Mouse (Mus musculus) fibroblast of lung, adult 2 months (primary cell): ENCODE measurements at regions not wholly inside any gene's neighbourhood (a gene's known extent, or its start where the extent isn't known, plus 50 kb on each side); places are given as distances from the start of the nearest gene placed in this dataset.

Experiments
- DNase-seq: peaks from one replicate; pipeline ENCODE4 v3.0.0-alpha.2; 2011; ENCODE audit warnings: low read depth

- no peak for DNase-seq
Observed at GRCm38 (mm10) chr2:11853210-11853973, 75.7 kb downstream of the Ankrd16 start.

- DNase-seq: no peak
Observed at GRCm38 (mm10) chr2:11869983-11870382, 92.3 kb downstream of the Ankrd16 start.

GRCm38 (mm10) chr2:11880005-11880404 is 102.3 kb downstream of the Ankrd16 start:
- DNase-seq: no peak

- no peak for DNase-seq
Observed at GRCm38 (mm10) chr2:11894792-11895568, 117.3 kb downstream of the Ankrd16 start.

- DNase-seq: no peak
Observed at GRCm38 (mm10) chr2:11899698-11900660, 122.3 kb downstream of the Ankrd16 start.

- DNase-seq: peak; percentile 43
Observed at GRCm38 (mm10) chr2:11914782-11915181, 137.1 kb downstream of the Ankrd16 start.

GRCm38 (mm10) chr2:11917373-11917772 is 139.7 kb downstream of the Ankrd16 start:
- DNase-seq: no peak

GRCm38 (mm10) chr2:11918070-11918469 is 140.4 kb downstream of the Ankrd16 start:
- DNase-seq: no peak

- DNase-seq: no peak
Observed at GRCm38 (mm10) chr2:11960777-11961176, 183.1 kb downstream of the Ankrd16 start.

GRCm38 (mm10) chr2:11965374-11965773 is 187.7 kb downstream of the Ankrd16 start:
- no peak for DNase-seq

- DNase-seq: peak; percentile 5
Observed at GRCm38 (mm10) chr2:11967001-11967400, 189.3 kb downstream of the Ankrd16 start.

- no peak for DNase-seq
Observed at GRCm38 (mm10) chr2:11971972-11972371, 194.3 kb downstream of the Ankrd16 start.

- peak; percentile 23 for DNase-seq
Observed at GRCm38 (mm10) chr2:12001938-12002899, 224.5 kb downstream of the Ankrd16 start.

GRCm38 (mm10) chr2:12004330-12004729 is 226.7 kb downstream of the Ankrd16 start:
- DNase-seq: no peak

- DNase-seq: no peak
Observed at GRCm38 (mm10) chr2:12007201-12007600, 229.5 kb downstream of the Ankrd16 start.

- no peak for DNase-seq
Observed at GRCm38 (mm10) chr2:12011441-12011840, 233.8 kb downstream of the Ankrd16 start.

GRCm38 (mm10) chr2:12019607-12020006 is 241.9 kb downstream of the Ankrd16 start:
- DNase-seq: no peak

- DNase-seq: no peak
Observed at GRCm38 (mm10) chr2:12023402-12024111, 245.9 kb downstream of the Ankrd16 start.

- DNase-seq: no peak
Observed at GRCm38 (mm10) chr2:12026220-12026619, 248.5 kb downstream of the Ankrd16 start.
